Mouse (Mus musculus) liver, adult (tissue): ENCODE measurements around the gene Cldn12.
A peak's percentile ranks its signal among the peaks of the same experiment; 100 is the strongest.

Experiments used
- GATA4 ChIP-seq: IDR thresholded peaks from 2 replicates; pipeline ENCODE4 v1.6.1; 2014; ENCODE audit warnings: mild to moderate bottlenecking, low read length; ENCODE audit not compliant: insufficient replicate concordance

Gene Cldn12

DNA sequence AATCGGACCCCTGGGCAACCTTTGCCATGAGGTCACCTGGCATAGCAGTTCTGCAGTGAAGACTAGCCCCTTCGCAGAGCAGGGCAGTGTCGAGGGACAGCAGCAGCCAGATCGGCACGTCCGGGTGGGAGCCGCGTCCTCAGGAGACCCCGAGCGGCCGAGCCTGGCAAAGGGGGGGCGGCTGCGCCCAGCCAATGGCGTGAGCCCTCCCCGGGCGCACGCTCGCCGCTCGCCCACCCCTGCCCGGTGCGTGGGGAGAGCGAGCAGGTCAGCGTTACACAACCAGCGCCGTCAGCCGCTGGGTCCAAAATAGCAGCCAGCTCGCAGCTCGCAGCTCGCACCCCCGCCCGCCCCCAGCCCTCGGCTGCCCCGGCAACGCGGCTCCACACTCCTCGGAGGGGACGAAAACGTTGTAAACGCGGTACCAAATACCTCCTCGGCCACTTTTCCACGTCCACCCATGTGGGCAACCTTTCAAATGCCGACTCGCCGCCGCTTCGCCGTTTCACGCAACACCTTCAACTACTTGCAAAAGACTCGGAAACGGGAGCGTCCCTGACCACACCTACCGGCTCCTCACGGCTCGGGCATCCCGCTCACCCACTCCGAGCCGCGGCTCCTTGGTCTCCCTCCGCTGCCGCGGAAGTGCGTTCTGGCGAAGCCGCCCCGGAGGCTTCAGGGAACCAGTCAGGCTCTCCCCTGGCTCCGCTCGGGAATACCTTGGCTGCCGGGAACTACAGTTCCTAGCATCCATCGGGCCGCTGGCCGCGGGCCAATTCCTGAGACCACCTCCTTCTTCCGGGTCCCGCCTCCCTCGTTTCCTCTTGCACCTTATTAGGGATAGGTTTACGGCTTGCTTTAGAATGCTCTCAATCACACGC is at the start of gene Cldn12:
Gene Cldn12 (minus strand): TSS at position 763 of the 881 bp plus-strand sequence.
- no peak for TF ChIP-seq GATA4

DNA sequence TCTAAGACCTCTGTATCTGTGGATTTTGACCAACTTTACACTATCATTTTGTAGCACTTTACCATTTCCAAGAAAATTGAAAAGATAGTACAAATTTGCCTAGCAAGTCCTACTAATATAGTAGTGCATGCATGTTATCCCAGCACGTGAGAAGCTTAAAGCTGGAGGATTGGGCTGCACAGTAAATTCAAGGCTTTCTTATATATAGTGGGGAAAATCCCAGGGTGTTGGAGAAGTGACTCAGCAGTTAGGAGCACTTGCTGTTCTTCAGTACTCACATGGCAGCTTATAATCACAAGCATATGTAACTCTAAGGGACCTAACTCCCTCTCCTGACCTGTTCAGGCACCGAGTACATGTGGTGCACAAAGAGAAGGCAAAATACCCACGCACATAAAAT is 47.7 kb upstream of the Cldn12 start:
- no peak for TF ChIP-seq GATA4

GRCm38 (mm10) chr5:5561041-5561706 is 46.4 kb upstream of the Cldn12 start:
- TF ChIP-seq GATA4: no peak

GRCm38 (mm10) chr5:5559798-5560197 is 45.0 kb upstream of the Cldn12 start:
- TF ChIP-seq GATA4: no peak

- peak; percentile 14; the same call in 1 of the 2 replicates for TF ChIP-seq GATA4
These were observed 44.5 kb upstream of the Cldn12 start, which contains the start of gene Gtpbp10 for GRCm38 (mm10) chr5:5559079-5559740. Gene Gtpbp10, minus strand, starts transcription at chr5:5559538.

GRCm38 (mm10) chr5:5551110-5551509 is 36.4 kb upstream of the Cldn12 start:
- TF ChIP-seq GATA4: no peak

DNA sequence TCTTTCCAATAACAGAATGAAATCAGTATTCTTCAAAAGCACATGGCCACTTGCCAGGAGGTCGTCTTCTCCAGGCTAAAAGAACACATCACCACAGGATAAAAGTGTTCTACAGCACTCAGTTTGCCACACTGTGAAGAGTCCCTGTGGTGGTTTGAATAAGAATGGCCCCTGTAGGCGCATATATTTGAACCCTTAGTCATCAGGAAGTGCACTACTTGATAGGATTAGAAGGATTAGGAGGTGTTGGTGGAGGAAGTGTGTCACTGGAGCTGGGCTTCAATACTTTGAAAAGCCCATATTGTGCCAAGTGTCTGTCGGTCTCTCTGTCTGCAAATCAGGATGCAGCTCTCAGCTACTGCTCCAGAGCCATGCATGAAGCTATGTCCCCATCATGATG is 25.6 kb upstream of the Cldn12 start:
- no peak for TF ChIP-seq GATA4

DNA sequence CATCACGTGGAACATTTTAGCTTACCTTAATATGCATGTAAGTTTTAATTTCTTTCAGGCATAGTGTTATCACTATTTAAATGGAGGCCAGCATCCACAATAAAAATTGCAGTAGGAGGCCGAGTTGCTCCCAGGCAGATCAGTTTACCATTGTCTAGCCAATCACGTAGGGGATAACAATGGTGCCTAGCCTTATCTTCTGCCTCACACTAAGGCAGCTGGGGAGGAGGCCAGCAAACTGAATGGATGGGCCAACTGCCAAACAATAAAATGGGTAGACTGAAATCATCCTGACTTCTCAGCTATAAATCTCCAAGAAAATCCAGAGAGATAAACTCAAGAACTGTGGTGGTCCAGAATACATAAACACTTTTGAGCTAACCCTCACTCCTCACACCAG is 25.0 kb upstream of the Cldn12 start:
- TF ChIP-seq GATA4: no peak

- TF ChIP-seq GATA4: no peak
These were observed 21.4 kb upstream of the Cldn12 start for GRCm38 (mm10) chr5:5536131-5536530.

DNA sequence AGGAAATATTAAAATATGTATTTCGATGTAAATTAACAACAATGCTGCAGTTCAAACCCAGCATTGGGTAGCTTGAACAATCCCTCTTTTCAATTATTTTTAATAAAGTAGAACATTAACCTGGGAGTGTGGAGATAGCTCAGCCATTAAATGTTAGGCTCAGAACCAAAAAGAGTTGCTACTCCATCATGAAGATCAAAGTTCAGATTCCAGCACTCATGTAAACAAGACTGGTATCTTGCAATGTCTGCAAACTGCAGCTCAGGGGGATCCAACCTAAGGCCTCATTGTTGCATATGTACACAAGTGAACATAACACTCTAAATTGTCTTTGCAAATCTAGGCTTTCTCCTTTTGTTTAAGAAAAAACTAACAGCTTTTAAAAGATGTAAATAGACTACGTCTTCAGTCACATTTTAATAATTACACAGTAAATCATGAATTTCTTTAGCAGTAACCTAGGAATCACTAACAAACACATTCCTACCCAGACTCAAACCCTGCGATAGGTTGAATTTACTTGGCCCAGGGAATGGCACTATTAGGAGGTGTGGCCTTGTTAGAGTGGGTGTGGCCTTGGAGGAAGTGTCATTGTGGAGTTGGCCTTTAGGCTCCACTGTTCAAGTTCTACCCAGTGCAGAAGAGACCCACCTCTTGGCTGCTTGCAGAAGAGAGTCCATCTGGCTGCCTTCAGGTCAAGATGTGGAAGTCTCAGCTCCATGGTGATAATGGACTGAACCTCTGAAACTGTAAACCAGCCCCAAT is 19.1 kb upstream of the Cldn12 start:
- no peak for TF ChIP-seq GATA4

DNA sequence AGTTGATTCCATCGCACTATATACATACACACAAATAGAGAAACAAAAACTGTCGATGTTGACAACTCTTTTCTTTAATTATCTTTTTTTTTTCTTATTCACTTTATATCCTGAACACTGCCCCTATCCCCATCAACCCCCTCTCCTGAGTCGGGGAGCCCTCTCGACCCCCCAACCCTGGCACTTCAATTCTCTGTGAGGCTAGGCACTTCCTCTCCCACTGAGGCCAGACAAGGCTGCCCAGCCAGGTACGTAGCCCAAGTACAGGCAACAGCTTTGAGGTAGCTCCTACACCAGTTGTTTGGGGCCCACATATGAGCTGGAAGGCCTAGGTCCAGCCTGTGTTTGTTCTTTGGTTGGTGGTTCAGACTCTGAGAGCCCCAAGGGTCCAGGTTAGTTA is 653 bp upstream of the Cldn12 start:
- no peak for TF ChIP-seq GATA4

- TF ChIP-seq GATA4: no peak
These were observed 3.4 kb downstream of the Cldn12 start for GRCm38 (mm10) chr5:5511401-5511800.

DNA sequence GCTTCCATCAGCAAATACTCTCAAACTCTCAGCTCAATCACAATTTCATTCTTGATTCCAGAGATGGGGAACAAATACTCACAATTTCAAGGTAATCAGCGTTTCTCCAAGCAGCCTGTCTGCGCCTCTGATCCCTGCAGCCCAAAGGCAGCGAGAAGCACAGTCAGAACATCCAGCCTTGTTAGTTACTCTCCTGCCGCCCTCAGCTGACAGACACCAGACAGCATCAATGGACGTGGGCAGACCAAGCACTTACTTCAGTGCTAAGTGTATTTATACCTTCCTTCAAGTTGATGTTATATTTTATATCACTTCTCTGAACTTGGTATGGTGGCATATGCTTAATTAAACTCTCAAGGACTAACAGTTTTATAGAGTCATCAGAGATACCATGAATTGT is 3.8 kb downstream of the Cldn12 start:
- TF ChIP-seq GATA4: no peak

DNA sequence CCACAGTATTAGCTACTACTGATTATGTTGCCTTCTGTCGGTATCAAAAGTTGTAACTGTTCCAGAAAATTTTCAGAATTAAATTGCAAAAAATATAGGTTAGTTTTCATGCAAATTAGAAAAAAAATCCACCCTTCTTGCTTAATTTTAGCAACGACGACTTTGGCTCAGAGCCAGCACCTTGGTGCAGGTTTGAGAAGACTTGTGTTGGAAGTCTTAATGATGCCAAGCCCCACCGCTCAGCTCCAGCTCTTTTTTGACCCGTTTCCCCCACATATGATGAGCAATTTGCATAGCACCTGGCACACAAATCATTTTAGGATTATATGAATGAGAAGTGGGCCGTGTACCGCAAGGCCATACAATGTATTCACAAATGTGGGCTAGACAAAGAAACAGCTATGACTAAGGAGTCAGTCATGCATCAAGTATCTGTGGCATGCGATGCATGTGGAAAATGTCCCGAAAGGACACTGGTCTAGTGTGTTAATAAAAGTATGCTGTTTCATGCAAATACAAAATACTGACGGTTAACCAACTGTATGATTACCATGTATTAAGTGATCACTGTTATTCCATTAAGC is 4.4 kb downstream of the Cldn12 start:
- TF ChIP-seq GATA4: no peak

DNA sequence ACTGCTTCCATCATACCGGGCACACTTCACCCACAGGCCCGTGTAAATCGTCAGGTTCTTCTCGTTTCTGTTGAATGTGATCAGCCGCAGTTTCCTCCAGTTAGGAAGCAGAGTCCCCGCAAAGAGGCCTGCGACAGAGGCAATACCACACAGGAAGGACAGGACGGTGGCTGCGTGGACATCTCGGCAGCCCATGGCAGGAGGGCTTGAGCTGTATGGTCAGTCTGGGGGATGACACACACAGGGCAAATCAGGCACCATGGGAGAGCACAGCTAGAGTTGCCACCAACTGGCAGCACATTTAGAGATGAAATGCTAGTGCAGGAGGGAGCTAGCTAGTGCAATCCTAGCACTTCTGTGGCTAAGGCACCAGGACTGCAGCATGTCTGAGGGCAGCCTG is 6.5 kb downstream of the Cldn12 start:
- TF ChIP-seq GATA4: no peak
